Mouse (Mus musculus) testis, adult 2 months (tissue): ENCODE results near the gene Mrtfa.

ENCODE experiments used
- CTCF ChIP-seq: fragments of 200-500 bp; IDR thresholded peaks from 2 replicates; pipeline ENCODE4 v1.5.1; 2012; ENCODE audit warnings: low read depth, mild to moderate bottlenecking, inconsistent platforms, low read length, moderate library complexity; ENCODE audit not compliant: control insufficient read depth, insufficient read depth, insufficient replicate concordance
- POLR2A ChIP-seq: fragments of 200-500 bp; IDR thresholded peaks from 2 replicates; pipeline ENCODE4 v1.6.1; 2012; ENCODE audit warnings: low read depth, mild to moderate bottlenecking, inconsistent platforms, low read length, moderate library complexity; ENCODE audit not compliant: control insufficient read depth

DNA sequence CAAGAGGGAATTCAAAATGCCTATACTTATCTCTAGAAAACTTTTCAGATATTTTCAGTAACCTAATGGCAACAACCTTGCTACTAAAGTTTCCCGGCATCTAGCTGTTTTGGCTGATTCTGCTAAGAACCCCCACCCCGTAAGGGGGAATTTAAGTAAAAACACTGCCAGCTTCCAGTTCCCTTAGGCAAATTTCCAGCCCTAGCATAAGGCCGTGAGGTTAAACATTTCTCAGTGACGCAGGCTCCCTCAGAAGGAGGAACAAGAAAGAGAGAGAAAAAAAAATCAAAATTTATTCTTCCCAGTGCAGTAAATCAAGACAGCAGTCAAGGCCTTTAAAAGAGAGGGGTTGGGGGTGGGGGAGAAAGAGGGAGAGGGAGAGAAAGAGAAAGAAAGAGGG lies 107.3 kb downstream of the Mrtfa start:
- TF ChIP-seq POLR2A, result no peak
- no peak for TF ChIP-seq CTCF
